Mouse (Mus musculus): ENCODE measurements at regions not wholly inside any gene's neighbourhood (a gene's known extent, or its start where the extent isn't known, plus 50 kb on each side); places are given as distances from the start of the nearest gene placed in this dataset.

GRCm38 (mm10) chr10:30278987-30279386 is 78.6 kb upstream of the Cenpw start:
- DNase-seq = no peak
- intact Hi-C loops (cut with DNase I) = no loop called here

- DNase-seq = no peak
- intact Hi-C loops (cut with DNase I) = no loop called here
These were observed 64.8 kb upstream of the Cenpw start for GRCm38 (mm10) chr10:30265129-30265528.

- no peak for DNase-seq
- intact Hi-C loops (cut with DNase I) = no loop called here
These were observed 59.4 kb upstream of the Cenpw start for GRCm38 (mm10) chr10:30259716-30260115.

- intact Hi-C loops (cut with DNase I) = no loop called here
- no peak for DNase-seq
These were observed 57.5 kb upstream of the Cenpw start for GRCm38 (mm10) chr10:30257889-30258288.
